Mouse (Mus musculus) brain, embryonic 14.5 days (tissue): Measurements from ENCODE around the gene Megf9. TPM values are rescaled to one million over a fixed set of nuclear protein-coding genes. Genes with fewer than 3 reads are reported as not detected.

Experiments used
- DNase-seq: peaks from one replicate; pipeline ENCODE4 v3.0.0-alpha.2; 2011; ENCODE audit warnings: low read depth
- CTCF ChIP-seq: fragments of 200-500 bp; IDR thresholded peaks from 2 replicates; pipeline ENCODE4 v1.5.1; 2012; ENCODE audit warnings: inconsistent platforms, mild to moderate bottlenecking, moderate library complexity, borderline replicate concordance; ENCODE audit not compliant: insufficient read depth, insufficient read length; ENCODE audit errors: extremely low read depth
- POLR2A ChIP-seq: fragments of 200-500 bp; IDR thresholded peaks from 2 replicates; pipeline ENCODE4 v1.6.1; 2012; ENCODE audit warnings: mild to moderate bottlenecking, inconsistent platforms, borderline replicate concordance; ENCODE audit not compliant: poor library complexity, insufficient read depth, insufficient read length, severe bottlenecking; ENCODE audit errors: extremely low read depth
- polyA plus RNA-seq: library from polyadenylated mRNA; depleted of rRNA; stranded (reverse); fragments of >200 nt; gene quantifications from 2 replicates; pipeline ENCODE4 v1.2.3, GENCODE M21; 2012

Megf9 gene
- polyA plus RNA-seq, 1 experiment, result 35.1 TPM

DNA sequence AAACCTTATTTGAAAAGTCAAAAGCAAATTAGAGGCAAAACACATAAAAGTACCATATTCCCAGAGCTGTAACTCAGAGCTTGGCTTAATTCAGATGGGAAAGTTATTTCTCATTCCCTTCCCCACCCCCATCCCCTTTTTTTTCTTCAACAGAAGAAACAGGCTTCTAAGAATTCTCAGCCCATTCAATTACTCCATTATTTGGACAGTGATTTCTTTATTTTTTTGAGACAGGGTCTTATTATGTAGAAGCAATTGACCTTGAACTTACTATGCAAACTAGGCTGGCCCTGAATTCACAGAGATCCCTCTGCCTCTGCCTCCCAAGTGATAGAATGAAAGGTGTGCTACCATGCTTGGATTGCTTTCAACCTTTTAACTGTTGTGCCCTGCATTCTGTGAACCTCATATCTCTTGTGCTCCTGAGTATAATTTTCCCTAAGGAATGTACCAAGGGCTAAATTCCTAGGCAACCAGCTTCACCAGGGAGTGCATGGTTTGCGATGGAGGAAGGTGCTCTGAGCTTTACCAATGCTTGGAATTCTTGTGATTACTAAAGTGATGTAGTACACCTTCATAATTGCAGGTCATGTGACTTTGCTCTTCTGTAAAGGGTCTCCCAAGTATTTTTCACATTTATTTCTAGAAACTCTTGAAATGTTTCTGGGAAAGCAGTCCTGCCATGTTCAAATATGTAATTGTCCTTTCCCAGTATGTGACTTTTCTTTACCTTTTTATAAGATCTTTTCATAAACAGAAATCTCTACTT, 68.7 kb downstream of the Megf9 start:
- no peak for TF ChIP-seq CTCF
- no peak for TF ChIP-seq POLR2A
- DNase-seq, result no peak

DNA sequence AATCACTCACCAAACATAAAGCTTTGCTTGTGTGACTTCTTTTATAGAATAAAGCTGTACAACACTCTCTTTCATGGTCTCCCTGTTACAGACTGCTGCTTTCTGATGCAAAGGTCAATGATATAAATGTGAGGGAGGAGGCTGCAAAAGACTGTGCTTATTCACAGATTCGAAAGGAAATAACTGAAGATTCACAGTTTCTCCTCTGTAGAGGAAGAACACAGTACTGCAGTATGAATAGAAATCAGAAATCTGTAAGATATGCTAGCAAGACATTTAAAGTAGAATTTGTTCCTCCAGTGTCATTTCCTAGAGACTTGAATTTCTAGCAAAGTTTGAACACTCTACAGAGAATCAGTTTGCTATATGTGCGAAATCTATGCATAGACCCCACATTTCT, 71.5 kb downstream of the Megf9 start:
- no peak for DNase-seq
- TF ChIP-seq CTCF, result no peak
- no peak for TF ChIP-seq POLR2A

DNA sequence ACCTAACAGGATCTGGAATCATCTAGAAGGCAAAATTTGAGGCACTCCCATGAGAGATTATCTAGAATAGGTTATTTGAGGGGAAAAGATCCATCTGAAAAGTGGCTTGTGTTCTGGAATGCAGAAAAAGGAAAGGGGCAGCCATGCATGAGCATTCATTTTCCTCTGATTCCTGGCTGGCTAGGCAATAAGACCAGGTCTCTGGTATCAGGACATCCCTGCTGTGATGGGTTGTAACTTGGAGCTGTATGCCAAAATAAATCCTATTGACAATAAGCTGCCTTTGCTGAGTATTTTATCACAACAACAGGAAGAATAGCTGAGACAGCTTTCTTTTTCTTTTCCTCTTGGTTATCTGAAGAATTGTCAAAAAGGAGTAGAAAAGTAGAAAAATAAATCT, 73.4 kb downstream of the Megf9 start:
- no peak for DNase-seq
- TF ChIP-seq POLR2A (no peak), CTCF (no peak)

DNA sequence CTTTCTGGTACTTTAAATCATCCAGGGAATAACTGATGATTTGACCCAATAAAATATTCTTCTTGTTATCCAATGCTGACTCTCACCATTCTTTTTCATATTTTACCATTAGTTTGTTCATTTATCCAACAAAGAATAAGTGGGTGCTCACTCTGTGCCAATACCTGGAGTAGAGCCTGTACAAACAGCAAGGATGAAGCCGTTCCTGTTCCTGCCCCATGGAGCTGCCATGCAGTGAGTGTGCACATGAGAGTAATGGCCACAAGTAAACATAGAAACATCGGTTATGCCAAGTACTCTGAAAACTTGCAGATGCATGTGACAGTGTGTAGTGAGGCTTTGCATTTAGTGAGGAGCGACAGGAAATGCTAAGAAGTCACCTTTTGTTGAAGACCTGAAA, 82.6 kb downstream of the Megf9 start:
- no peak for TF ChIP-seq POLR2A
- TF ChIP-seq CTCF, result no peak

DNA sequence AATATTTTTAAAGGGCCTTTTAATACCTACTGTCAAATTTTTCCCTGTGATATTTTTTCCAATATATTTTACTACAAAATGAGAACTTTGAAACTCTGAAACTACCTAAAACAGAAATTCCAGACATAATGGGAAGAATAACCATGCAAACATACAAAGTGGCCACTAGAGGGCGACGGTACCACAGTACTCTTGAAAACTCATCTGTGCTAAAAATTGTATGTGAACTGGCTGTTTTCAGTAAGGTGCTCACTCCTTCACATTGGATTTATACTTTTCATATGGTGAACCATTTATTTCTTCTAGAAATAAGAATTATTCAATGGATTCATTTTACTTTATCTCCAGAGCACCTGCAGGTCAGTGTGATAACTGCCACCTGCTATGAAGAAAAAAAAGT, 83.0 kb downstream of the Megf9 start:
- TF ChIP-seq POLR2A (no peak), CTCF (peak; percentile 64)
- DNase-seq, result peak; percentile 87

More for the DNA sequence above, 82.6 kb downstream of the Megf9 start:
- DNase-seq, result no peak

DNA sequence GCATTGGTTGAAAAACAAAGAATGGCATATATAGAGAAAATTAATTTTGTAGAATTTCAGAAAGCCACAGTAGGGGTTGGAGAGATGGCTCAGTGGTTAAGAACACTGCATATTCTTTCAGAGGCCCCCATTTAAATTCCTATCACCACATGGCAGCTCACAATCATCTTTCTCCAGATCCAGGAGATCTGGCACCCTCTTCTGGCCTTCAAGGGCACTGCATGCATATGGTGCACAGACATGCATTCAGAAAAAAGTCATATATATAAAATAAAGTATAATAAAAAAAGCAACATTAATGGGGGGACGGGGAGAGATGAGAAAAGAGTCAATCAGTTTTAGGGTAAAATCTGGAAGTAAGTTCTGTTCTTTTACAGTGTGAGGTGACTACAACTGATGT, 85.1 kb downstream of the Megf9 start:
- TF ChIP-seq POLR2A (no peak), CTCF (peak; percentile 25; the same call in 1 of the 2 replicates)
- DNase-seq, result no peak

DNA sequence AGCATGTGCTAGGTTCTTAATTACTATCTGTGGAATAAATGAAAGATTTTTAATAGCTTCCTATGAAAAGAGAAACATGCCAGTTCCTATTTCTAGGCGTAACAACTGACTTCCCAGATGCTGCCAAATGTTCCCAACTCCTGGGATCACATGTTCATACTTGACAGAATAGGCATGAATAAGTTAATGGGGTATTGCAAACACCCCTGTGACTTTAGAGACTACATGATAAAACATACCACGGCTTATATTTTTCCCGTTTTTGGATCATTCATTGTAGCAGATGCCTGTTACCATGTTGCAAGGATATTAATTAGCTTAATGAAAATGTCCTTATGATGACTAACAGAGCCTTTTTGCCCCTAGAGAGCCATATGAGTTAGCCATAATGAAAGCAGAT, 88.0 kb downstream of the Megf9 start:
- peak; percentile 23 for DNase-seq
- no peak for TF ChIP-seq CTCF
- no peak for TF ChIP-seq POLR2A

GRCm38 (mm10) chr4:70420202-70420601, 114.6 kb downstream of the Megf9 start:
- no peak for DNase-seq
- no peak for TF ChIP-seq POLR2A
- no peak for TF ChIP-seq CTCF

- TF ChIP-seq CTCF, result no peak
- TF ChIP-seq POLR2A, result no peak
- DNase-seq, result peak; percentile 82
Measured at GRCm38 (mm10) chr4:70412126-70412525, 122.7 kb downstream of the Megf9 start.

GRCm38 (mm10) chr4:70409994-70410721, 124.6 kb downstream of the Megf9 start, which contains the start of gene Cdk5rap2:
TSS of gene Cdk5rap2 (minus strand) at chr4:70410443.
- peak; percentile 80 for TF ChIP-seq POLR2A
- no peak for TF ChIP-seq CTCF
- DNase-seq, result peak; percentile 99

DNA sequence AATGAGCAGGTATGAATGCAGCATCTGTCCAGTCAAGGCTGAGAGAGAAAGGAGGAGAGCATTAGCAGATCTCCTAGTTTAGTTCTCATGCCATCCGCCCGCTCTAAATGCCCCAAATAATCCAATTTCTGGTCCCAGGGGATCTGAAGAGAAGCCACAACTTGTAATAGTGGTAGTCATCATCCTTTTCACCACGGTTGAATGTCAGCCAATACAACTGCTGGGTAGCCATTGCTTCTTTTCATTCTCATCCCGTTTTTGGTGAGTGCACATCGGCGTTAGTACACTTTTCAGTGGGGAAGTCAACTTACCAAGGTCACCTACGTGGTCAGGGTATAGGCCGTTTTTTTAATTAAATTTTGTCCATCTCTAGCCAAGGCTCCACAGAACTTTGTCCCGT, 125.3 kb downstream of the Megf9 start:
- no peak for DNase-seq

More for the DNA sequence above, 125.3 kb downstream of the Megf9 start:
- TF ChIP-seq CTCF (no peak), POLR2A (no peak)
